Mouse (Mus musculus): ENCODE data around the gene Lsm10. TPM values are rescaled to one million over a fixed set of nuclear protein-coding genes. Genes with fewer than 3 reads are reported as not detected.

The Lsm10 gene
- polyA plus RNA-seq, 1 experiment from 2014 or later = 57.5 TPM

DNA sequence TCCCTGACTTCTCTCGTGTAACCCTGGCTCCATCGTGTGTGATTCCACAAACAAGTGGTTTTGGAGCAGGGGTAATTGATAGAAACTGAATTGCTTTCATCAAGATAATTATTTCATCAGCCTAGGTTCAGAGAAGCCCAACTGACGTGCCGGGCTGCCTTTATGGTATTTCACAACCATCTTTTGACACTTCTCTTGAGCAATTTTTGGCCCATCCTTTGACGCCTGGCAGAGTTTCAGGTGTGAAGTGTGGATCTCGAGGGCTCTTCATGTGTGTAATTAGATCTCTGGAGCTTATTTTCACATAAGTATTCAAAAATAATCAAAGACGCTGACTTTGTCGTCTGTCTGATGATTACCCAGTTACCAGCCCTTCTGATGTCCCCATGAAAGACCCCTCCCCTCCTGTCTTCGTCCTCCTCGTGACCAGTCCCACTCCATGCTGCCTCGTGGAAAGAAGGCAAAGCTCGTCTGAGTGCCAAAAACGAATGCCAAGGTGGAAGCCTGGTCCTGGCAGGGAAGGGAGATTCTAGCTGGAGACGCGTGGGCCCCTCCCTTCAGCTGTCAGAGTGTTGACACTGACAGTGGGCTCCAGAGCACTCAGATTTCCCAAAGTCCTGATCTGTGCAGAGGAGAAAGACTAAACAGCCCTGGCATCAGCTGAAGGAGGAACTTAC, 28.9 kb upstream of the Lsm10 start:
- Histone ChIP-seq H3K36me3 (ENCODE audit: control insufficient read depth, insufficient read depth, low read length) (no peaks in the 10 kb centered on the region), H3K27ac (ENCODE audit: low read length) (no peak overlapping the region), H3K4me1 (ENCODE audit: control insufficient read depth, insufficient read depth, low read length) (no peaks in the 10 kb centered on the region), H3K27me3 (replicated peaks; ENCODE audit: control insufficient read depth, insufficient read depth, low read length) (no peaks in the 10 kb centered on the region), H3K4me3 (ENCODE audit: low read length) (no peak overlapping the region), H3K4me2 (ENCODE audit: low read depth, low read length) (no peak overlapping the region), H3K9me3 (ENCODE audit: control insufficient read depth, low read length) (no peaks in the 10 kb centered on the region), H3K9ac (ENCODE audit: low read depth, low read length) (no peak overlapping the region)
- WGBS = 74% methylated on average over 15 of the region's 15 CpGs
- no peak for ATAC-seq

DNA sequence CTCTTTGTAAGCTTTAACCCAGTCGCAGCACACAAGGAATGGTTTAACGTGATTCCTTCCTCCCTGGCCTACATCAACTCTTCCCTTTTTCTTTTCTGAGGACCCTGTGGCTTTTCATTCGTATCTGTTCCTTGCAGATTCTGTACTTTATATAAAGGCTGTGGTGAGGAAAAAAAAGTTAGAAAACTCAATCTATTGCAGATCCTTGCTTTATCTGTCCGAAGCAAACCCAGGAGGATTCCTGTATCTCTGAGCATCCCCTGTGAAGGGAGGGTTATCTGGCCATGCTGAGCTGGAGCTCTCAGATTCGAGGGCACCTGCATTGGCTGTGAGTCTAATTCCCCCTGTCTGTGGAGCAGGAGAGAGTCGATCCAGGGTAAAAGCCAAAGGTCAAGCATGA, 27.6 kb upstream of the Lsm10 start:
- Histone ChIP-seq H3K4me3 (ENCODE audit: low read length) (no peak overlapping the region), H3K4me1 (ENCODE audit: control insufficient read depth, insufficient read depth, low read length) (no peaks in the 10 kb centered on the region), H3K36me3 (ENCODE audit: control insufficient read depth, insufficient read depth, low read length) (no peaks in the 10 kb centered on the region), H3K27me3 (replicated peaks; ENCODE audit: control insufficient read depth, insufficient read depth, low read length) (no peaks in the 10 kb centered on the region), H3K9ac (ENCODE audit: low read depth, low read length) (no peak overlapping the region), H3K27ac (ENCODE audit: low read length) (no peak overlapping the region), H3K4me2 (ENCODE audit: low read depth, low read length) (no peak overlapping the region), H3K9me3 (ENCODE audit: control insufficient read depth, low read length) (no peaks in the 10 kb centered on the region)
- WGBS = 86% methylated on average over 6 of the region's 6 CpGs
- ATAC-seq = no peak

DNA sequence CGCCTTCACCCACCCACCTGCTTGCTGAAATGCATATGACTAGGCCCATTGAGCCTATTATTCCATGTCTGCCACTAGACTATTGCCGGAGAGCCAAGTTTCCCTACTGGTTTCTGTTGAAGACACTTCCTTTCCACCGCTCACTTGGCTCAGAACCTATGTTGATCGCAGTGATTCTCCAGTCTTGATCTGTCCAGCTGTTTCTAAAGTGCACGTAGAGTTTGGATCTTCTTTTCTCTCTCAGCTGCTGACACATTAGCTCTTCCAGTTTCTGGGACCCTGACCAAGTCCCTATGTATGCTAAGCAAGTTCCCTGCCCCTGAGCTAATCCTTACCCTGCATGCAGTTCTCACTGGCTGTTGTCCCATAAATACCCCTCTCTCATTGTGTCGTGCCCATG, 18.6 kb upstream of the Lsm10 start:
- no peak overlapping the region for H3K27ac ChIP-seq (ENCODE audit: low read length)
- whole genome bisulfite sequencing = 82% methylated on average over 6 of the region's 6 CpGs
- no peak for ATAC-seq

DNA sequence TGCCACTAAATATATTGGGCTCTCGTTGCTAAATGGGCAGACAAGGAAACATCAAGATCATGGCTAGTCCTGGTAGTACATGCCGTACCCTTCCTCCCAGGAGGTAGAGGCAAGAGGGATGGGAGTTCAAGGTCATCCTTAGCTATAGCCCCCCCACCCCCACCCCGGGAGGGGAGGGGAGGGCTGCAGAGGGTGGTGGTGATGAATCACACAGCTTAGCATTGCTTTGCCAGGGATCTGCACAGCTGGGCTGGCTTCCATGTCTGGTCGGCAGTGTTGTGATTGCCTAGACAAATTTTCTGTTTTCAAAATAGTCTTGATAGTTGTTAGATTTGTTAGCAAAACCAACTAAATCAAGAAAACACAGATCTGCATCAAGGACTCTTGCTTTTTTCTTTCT, 17.2 kb upstream of the Lsm10 start:
- H3K27me3 ChIP-seq (replicated peaks; ENCODE audit: control insufficient read depth, insufficient read depth, low read length) = no peaks in the 10 kb centered on the region
- no peaks in the 10 kb centered on the region for H3K9me3 ChIP-seq (ENCODE audit: control insufficient read depth, low read length)
- no peak overlapping the region for H3K4me3 ChIP-seq (ENCODE audit: low read length)
- H3K4me2 ChIP-seq (ENCODE audit: low read depth, low read length) = no peak overlapping the region
- ATAC-seq = no peak
- H3K27ac ChIP-seq (ENCODE audit: low read length) = no peak overlapping the region
- no peaks in the 10 kb centered on the region for H3K4me1 ChIP-seq (ENCODE audit: control insufficient read depth, insufficient read depth, low read length)
- H3K9ac ChIP-seq (ENCODE audit: low read depth, low read length) = no peak overlapping the region
- no peaks in the 10 kb centered on the region for H3K36me3 ChIP-seq (ENCODE audit: control insufficient read depth, insufficient read depth, low read length)
- WGBS = 79% methylated on average over 4 of the region's 4 CpGs

More for the DNA sequence above, 18.6 kb upstream of the Lsm10 start:
- no peaks in the 10 kb centered on the region for H3K27me3 ChIP-seq (replicated peaks; ENCODE audit: control insufficient read depth, insufficient read depth, low read length)
- no peaks in the 10 kb centered on the region for H3K4me1 ChIP-seq (ENCODE audit: control insufficient read depth, insufficient read depth, low read length)
- H3K36me3 ChIP-seq (ENCODE audit: control insufficient read depth, insufficient read depth, low read length) = no peaks in the 10 kb centered on the region
- H3K4me3 ChIP-seq (ENCODE audit: low read length) = no peak overlapping the region
- no peak overlapping the region for H3K4me2 ChIP-seq (ENCODE audit: low read depth, low read length)
- no peak overlapping the region for H3K9ac ChIP-seq (ENCODE audit: low read depth, low read length)
- no peaks in the 10 kb centered on the region for H3K9me3 ChIP-seq (ENCODE audit: control insufficient read depth, low read length)

DNA sequence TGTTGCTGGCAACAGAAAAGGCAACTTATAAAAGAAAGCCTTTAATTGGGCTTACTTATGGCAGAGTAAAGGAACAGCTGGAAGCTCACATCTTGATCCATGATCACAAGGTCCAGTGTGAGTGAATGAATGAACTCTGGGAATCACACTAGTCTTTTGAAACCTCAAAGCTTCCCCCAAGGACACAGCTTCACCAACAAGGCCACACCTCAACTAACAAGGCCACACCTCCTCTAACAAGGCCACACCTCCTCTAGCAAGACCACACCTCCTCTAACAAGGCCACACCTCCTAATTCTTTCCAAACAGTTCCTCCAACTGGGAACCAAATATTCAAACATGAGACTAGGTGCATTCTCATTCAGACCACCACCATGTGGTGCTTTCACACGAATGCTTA, 14.8 kb upstream of the Lsm10 start:
- no peaks in the 10 kb centered on the region for H3K9me3 ChIP-seq (ENCODE audit: control insufficient read depth, low read length)
- no peaks in the 10 kb centered on the region; the same call in 1 of the 2 replicates for H3K4me1 ChIP-seq (ENCODE audit: control insufficient read depth, insufficient read depth, low read length)
- no peak overlapping the region for H3K4me3 ChIP-seq (ENCODE audit: low read length)
- WGBS = 93% methylated on average over 1 of the region's 1 CpGs
- H3K36me3 ChIP-seq (ENCODE audit: control insufficient read depth, insufficient read depth, low read length) = no peaks in the 10 kb centered on the region
- ATAC-seq = no peak
- no peak overlapping the region for H3K27ac ChIP-seq (ENCODE audit: low read length)
- no peaks in the 10 kb centered on the region for H3K27me3 ChIP-seq (replicated peaks; ENCODE audit: control insufficient read depth, insufficient read depth, low read length)
- H3K4me2 ChIP-seq (ENCODE audit: low read depth, low read length) = no peak overlapping the region
- H3K9ac ChIP-seq (ENCODE audit: low read depth, low read length) = no peak overlapping the region

DNA sequence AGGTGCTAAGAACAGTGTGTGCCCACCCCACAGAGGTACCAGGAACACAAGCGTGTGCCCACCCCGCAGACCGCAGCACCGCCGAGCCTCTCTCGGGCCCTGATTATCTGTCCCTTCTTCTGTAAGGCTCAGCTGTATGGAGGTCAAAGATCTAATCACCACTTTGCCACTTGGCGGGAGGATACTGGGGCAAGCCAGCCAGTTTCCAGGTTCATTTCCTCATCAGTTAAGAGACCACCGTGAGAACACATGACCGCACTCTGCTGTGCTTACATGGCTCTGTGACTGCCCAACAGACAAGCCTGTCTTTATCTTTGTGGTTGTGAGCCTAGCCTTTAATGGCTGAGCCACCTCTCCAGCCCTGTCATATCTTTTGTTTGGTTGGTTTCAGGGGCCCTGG, 13.4 kb upstream of the Lsm10 start:
- ATAC-seq = peak; percentile 35
- 86% methylated on average over 9 of the region's 9 CpGs for WGBS

DNA sequence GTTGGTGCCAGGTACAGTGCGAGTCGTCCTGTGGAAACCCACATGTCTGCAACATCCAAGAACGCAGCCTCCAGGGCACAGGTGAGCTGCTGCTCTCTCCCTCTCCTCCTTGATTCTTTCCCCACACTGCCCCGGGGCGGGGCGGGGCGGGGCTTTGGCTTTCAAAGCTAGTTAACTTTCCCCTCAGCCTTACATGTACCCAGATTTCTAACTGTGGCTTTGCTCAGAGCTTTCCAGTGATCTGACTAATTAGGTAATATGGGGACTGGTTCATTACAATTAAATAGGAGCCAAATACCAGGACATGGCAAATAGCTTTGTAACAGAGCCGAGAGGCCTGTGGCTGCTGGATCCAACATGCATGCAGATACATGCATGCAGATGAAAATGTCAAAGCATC, 12.0 kb upstream of the Lsm10 start:
- Histone ChIP-seq H3K4me1 (ENCODE audit: control insufficient read depth, insufficient read depth, low read length) (no peaks in the 10 kb centered on the region; the same call in 1 of the 2 replicates), H3K4me3 (ENCODE audit: low read length) (no peak overlapping the region), H3K9me3 (ENCODE audit: control insufficient read depth, low read length) (no peaks in the 10 kb centered on the region), H3K4me2 (ENCODE audit: low read depth, low read length) (no peak overlapping the region), H3K36me3 (ENCODE audit: control insufficient read depth, insufficient read depth, low read length) (no peaks in the 10 kb centered on the region), H3K27ac (ENCODE audit: low read length) (no peak overlapping the region), H3K9ac (ENCODE audit: low read depth, low read length) (no peak overlapping the region), H3K27me3 (replicated peaks; ENCODE audit: control insufficient read depth, insufficient read depth, low read length) (no peaks in the 10 kb centered on the region)
- WGBS = 68% methylated on average over 8 of the region's 8 CpGs
- no peak for ATAC-seq

More for the DNA sequence above, 13.4 kb upstream of the Lsm10 start:
- Histone ChIP-seq H3K4me2 (ENCODE audit: low read depth, low read length) (no peak overlapping the region), H3K27me3 (replicated peaks; ENCODE audit: control insufficient read depth, insufficient read depth, low read length) (no peaks in the 10 kb centered on the region), H3K9me3 (ENCODE audit: control insufficient read depth, low read length) (no peaks in the 10 kb centered on the region), H3K4me1 (ENCODE audit: control insufficient read depth, insufficient read depth, low read length) (no peaks in the 10 kb centered on the region; the same call in 1 of the 2 replicates), H3K27ac (ENCODE audit: low read length) (no peak overlapping the region), H3K36me3 (ENCODE audit: control insufficient read depth, insufficient read depth, low read length) (no peaks in the 10 kb centered on the region), H3K9ac (ENCODE audit: low read depth, low read length) (no peak overlapping the region), H3K4me3 (ENCODE audit: low read length) (no peak overlapping the region)

DNA sequence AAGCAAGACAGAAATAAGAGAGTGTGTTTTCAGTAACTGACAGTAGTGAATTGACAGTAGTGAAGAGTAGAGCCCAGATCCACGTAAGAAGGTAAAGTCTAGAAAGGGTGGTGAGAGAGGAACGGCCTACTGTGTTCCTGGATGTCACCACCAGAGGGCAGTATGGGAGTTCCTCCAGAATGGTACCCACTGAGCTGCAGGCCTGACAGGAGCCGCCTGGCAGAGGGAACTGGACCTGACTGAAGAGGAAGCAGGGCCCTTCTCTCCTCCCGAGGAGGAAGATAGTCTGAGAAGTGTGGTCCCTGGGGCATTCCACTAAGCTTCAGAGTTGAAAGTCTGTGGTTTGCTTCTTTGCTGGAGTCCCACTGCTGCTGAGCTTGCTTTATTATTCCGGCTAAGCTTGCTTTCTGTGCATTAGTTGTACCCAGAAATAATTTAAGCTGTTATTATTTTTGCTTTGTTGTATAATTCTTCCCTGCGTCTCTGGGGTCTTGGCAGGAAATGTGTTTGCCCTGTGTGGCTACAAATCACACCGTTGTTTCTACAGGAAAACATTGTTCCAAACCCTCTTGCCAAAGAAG, 10.3 kb upstream of the Lsm10 start:
- Histone ChIP-seq H3K9ac (ENCODE audit: low read depth, low read length) (no peak overlapping the region), H3K27me3 (replicated peaks; ENCODE audit: control insufficient read depth, insufficient read depth, low read length) (no peaks in the 10 kb centered on the region)

DNA sequence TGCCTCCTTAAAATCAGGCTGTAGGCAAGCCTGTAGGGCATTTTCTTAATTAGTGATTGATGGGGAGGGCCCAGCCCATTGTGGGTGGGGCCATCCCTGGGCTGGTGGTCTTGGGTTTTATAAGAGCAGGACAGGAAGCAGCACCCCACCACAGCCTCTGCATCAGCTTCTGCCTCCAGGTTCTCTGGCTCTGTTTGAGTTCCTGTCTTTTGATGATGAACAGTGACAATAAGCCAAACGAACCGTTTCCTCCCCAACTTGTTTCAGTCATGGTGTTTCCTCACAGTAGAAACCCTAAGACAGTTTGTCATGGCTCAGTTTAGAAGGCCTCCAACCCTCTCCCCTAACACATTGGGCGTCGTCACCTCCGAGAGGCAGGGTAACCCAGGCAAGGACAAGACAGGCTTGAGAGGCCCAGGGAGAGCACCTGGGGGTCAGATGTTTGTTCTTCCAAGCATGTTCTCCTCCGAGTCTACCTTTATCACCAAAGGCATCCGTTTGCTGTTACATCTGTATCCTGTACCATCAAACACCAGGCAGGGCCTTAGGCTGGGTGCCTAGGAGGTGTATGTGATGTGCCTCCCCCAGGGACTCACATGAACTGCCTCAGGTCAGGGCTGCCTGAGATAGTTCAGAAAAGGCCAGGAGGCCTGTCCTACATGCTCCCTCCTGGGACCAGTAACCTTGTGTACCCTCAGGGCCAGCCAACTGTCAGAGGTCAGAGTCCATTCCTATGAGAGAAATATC, 6.1 kb upstream of the Lsm10 start:
- H3K9me3 ChIP-seq (ENCODE audit: control insufficient read depth, low read length) = no peaks in the 10 kb centered on the region
- no peak overlapping the region for H3K4me3 ChIP-seq (ENCODE audit: low read length)
- H3K4me1 ChIP-seq (ENCODE audit: control insufficient read depth, insufficient read depth, low read length) = peaks cover 4% of the 10 kb centered on the region
- WGBS = 59% methylated on average over 7 of the region's 7 CpGs
- H3K36me3 ChIP-seq (ENCODE audit: control insufficient read depth, insufficient read depth, low read length) = no peaks in the 10 kb centered on the region
- H3K27me3 ChIP-seq (replicated peaks; ENCODE audit: control insufficient read depth, insufficient read depth, low read length) = no peaks in the 10 kb centered on the region
- H3K9ac ChIP-seq (ENCODE audit: low read depth, low read length) = no peak overlapping the region
- peak; percentile 44; the same call in 1 of the 2 replicates for ATAC-seq
- H3K27ac ChIP-seq (ENCODE audit: low read length) = no peak overlapping the region
- H3K4me2 ChIP-seq (ENCODE audit: low read depth, low read length) = no peak overlapping the region

More for the DNA sequence above, 10.3 kb upstream of the Lsm10 start:
- Histone ChIP-seq H3K27ac (ENCODE audit: low read length) (no peak overlapping the region), H3K36me3 (ENCODE audit: control insufficient read depth, insufficient read depth, low read length) (no peaks in the 10 kb centered on the region), H3K4me3 (ENCODE audit: low read length) (no peak overlapping the region), H3K4me1 (ENCODE audit: control insufficient read depth, insufficient read depth, low read length) (peaks cover 4% of the 10 kb centered on the region), H3K4me2 (ENCODE audit: low read depth, low read length) (no peak overlapping the region), H3K9me3 (ENCODE audit: control insufficient read depth, low read length) (no peaks in the 10 kb centered on the region)
- ATAC-seq = peak; percentile 86
- 26% methylated on average over 7 of the region's 7 CpGs for WGBS
